Mouse (Mus musculus): ENCODE results near the gene Borcs8.

The Borcs8 gene

GRCm38 (mm10) chr8:70179082-70179481, 39.8 kb downstream of the Borcs8 start:
- DNase-seq (ENCODE audit: low read depth, low spot score), result no peak

GRCm38 (mm10) chr8:70181212-70181902, 42.1 kb downstream of the Borcs8 start:
- DNase-seq (ENCODE audit: low read depth, low spot score), result no peak

GRCm38 (mm10) chr8:70181903-70182252, 42.6 kb downstream of the Borcs8 start:
- no peak for DNase-seq (ENCODE audit: low read depth, low spot score)

- no peak for DNase-seq (ENCODE audit: low read depth, low spot score)
These were observed 43.9 kb downstream of the Borcs8 start for GRCm38 (mm10) chr8:70183194-70183593.

GRCm38 (mm10) chr8:70188707-70189106, 49.4 kb downstream of the Borcs8 start:
- no peak for DNase-seq (ENCODE audit: low read depth, low spot score)

GRCm38 (mm10) chr8:70193238-70193637, 53.9 kb downstream of the Borcs8 start:
- no peak for DNase-seq (ENCODE audit: low read depth, low spot score)

GRCm38 (mm10) chr8:70194191-70194590, 54.9 kb downstream of the Borcs8 start:
- DNase-seq (ENCODE audit: low read depth, low spot score), result no peak

- DNase-seq (ENCODE audit: low read depth, low spot score), result no peak
These were observed 56.5 kb downstream of the Borcs8 start for GRCm38 (mm10) chr8:70195762-70196161.

Measured in embryo, embryonic 11.5 days (tissue).